Mouse (Mus musculus) liver, adult 2 months (tissue): ENCODE data around the gene Cdh23. TPM values are rescaled to one million over a fixed set of nuclear protein-coding genes. Genes with fewer than 3 reads are reported as not detected.
A peak's percentile ranks its signal among the peaks of the same experiment; 100 is the strongest.

Experiments used
- DNase-seq: peaks from one replicate; pipeline ENCODE4 v3.0.0-alpha.2; 2011; ENCODE audit warnings: low read depth, low spot score; ENCODE audit errors: extremely low read depth
- H3K27ac ChIP-seq: fragments of 200-500 bp; replicated peaks from 2 replicates; pipeline ENCODE4 v1.5.1; 2012; ENCODE audit warnings: low read depth, mild to moderate bottlenecking, control low read depth, inconsistent platforms, low read length; ENCODE audit not compliant: insufficient read depth
- H3K27me3 ChIP-seq: fragments of 200-500 bp; 2 replicates; pipeline ENCODE4 v1.6.1; 2012; ENCODE audit warnings: mild to moderate bottlenecking, moderate library complexity, low read length, inconsistent platforms; ENCODE audit not compliant: control insufficient read depth, insufficient read depth
- H3K36me3 ChIP-seq: fragments of 200-500 bp; 2 replicates; pipeline ENCODE4 v1.6.1; 2012; ENCODE audit warnings: low read length, inconsistent platforms; ENCODE audit not compliant: control insufficient read depth, insufficient read depth
- H3K4me1 ChIP-seq: fragments of 200-500 bp; 2 replicates; pipeline ENCODE4 v1.6.1; 2011; ENCODE audit warnings: low read length; ENCODE audit not compliant: control insufficient read depth, insufficient read depth
- H3K4me3 ChIP-seq: fragments of 200-500 bp; 2 replicates; pipeline ENCODE4 v1.5.1; 2011; ENCODE audit warnings: low read depth, mild to moderate bottlenecking, control low read depth, low read length, moderate library complexity; ENCODE audit not compliant: insufficient read depth
- H3K79me2 ChIP-seq: fragments of 200-500 bp; 2 replicates; pipeline ENCODE4 v1.6.1; 2012; ENCODE audit warnings: inconsistent platforms, mild to moderate bottlenecking, low read length, moderate library complexity; ENCODE audit not compliant: control insufficient read depth, insufficient read depth
- H3K9ac ChIP-seq: fragments of 200-500 bp; 2 replicates; pipeline ENCODE4 v1.6.1; 2012; ENCODE audit warnings: low read depth, mild to moderate bottlenecking, control low read depth, inconsistent platforms, low read length
- CTCF ChIP-seq: fragments of 200-500 bp; IDR thresholded peaks from 2 replicates; pipeline ENCODE4 v1.5.1; 2011; ENCODE audit warnings: low read depth, low read length, control low read depth
- POLR2A ChIP-seq: fragments of 200-500 bp; IDR thresholded peaks from 2 replicates; pipeline ENCODE4 v1.6.1; 2011; ENCODE audit warnings: low read length, control low read depth; ENCODE audit not compliant: insufficient read depth; ENCODE audit errors: extremely low read depth
- WGBS: fragments of 180-500 bp; shearing (Covaris S2); methylation state at CpG from one replicate; pipeline ENCODE4 v1.1.7; 2018; 5-methylcytosine and 5-hydroxymethylcytosine counted together
- polyA plus RNA-seq: library from polyadenylated mRNA; depleted of rRNA; stranded (reverse); fragments of >200 nt; gene quantifications from 2 replicates; pipeline ENCODE4 v1.2.3, GENCODE M21; 2012
- total RNA-seq: library from RNA; depleted of rRNA; stranded (reverse); fragments of >200 nt; gene quantifications from 2 replicates; pipeline ENCODE4 v1.2.3, GENCODE M21; 2014

Cdh23 gene
- total and polyA plus RNA-seq, 2 experiments, result not detected

DNA sequence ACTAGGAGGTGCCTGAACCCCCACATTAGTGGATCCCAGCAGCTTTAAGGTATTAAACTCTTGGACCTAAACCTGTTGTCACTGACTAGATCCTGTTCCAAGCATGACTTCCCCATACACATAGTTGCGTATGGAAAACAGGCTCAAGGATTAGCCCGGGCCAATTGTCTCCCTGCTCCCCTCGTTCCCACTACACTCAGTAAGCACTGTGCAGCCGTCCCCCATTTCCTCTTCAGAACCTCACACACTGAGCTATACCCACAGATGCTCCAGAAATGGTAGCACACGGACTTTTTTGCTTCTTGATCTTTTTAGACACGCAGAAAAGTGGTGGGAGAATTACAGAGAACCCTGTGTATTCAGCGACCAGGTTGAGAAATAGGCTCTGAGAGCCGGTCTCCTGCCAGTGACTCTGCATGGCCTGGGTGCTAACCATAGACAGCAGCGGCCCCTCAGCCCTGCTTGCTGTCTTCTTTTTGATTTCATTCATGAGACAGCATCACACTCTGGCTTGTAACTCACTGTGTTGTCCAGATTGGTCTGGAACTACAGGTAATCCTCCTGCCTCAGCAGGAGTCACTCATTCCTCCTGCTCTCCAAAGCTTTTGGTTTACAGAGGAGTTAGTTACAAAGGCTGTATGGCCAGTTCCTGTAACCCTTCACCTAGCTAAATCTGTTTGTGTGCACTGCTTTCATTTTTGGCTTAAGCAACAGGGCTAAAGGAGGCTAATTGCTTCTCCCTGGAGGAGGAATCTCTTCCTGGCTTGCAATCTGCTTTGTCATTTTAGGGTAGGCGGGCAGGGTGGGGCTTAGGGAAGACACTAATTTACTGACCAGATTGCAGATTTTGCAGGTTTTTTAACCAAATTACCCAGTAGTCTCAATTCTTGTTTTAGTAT is 413.9 kb downstream of the Cdh23 start:
- H3K36me3 ChIP-seq, result no peaks in the 10 kb centered on the region
- peak overlapping the region; percentile 89 for H3K27ac ChIP-seq
- 11% methylated on average over 10 of the region's 10 CpGs for WGBS
- DNase-seq, result peak; percentile 92
- H3K4me3 ChIP-seq, result no peak overlapping the region
- peak overlapping the region; percentile 50 for H3K9ac ChIP-seq
- H3K4me1 ChIP-seq, result peaks cover 63% of the 10 kb centered on the region
- no peaks in the 10 kb centered on the region for H3K27me3 ChIP-seq
- H3K79me2 ChIP-seq, result peaks cover 65% of the 10 kb centered on the region
- no peak for TF ChIP-seq POLR2A
- no peak for TF ChIP-seq CTCF

DNA sequence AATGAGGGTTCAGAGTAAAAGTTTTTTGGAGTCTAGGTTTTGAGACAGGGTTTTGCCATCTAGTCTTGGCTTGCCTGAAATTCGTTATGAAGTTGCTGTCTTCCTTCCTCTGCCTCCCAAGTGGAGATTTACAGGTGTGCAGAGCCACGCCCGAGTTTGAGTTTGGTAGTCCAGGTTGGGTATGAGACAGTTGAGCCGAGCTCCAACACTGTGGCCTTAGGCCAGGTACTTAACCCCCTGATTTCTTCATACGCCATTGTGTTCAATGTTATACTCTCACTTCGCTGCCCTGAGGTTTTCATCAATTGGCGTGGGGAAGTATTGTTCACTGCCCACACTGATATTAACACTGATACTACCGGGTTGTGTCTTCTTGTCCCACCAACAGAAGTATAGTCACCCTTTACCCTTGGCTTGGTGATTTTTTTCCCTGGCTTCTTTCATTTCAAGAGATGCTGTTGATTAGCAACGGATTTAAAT is 414.7 kb downstream of the Cdh23 start:
- Histone ChIP-seq H3K4me1 (peaks cover 58% of the 10 kb centered on the region), H3K36me3 (no peaks in the 10 kb centered on the region), H3K79me2 (peaks cover 59% of the 10 kb centered on the region), H3K9ac (0 out of 2 replicates have a peak overlapping the region, but pooled peaks have one; percentile 22), H3K4me3 (no peak overlapping the region), H3K27ac (peak overlapping the region; percentile 89), H3K27me3 (no peaks in the 10 kb centered on the region)
- 51% methylated on average over 9 of the region's 9 CpGs for WGBS
- TF ChIP-seq POLR2A (no peak), CTCF (no peak)
- DNase-seq, result no peak

DNA sequence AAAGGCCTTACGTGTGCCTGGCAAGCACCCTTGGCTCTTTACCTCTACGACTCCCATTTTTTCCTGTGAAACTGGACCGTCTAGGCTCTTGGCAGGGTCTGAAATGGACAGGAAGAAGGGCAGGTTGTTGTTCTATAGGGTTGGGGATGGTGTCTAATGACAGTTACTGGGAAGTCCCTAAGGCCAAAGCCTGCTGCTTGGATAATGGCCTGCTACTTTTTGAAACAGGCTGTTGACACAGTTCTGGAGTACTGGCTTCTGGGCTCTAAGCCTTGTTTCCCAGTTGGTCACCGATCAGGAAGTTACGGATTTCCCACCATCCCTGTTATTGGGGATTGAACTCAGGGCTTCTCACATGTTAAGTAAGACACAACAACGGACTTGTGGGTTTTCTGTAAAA is 415.9 kb downstream of the Cdh23 start:
- Histone ChIP-seq H3K27ac (peak overlapping the region; percentile 43), H3K9ac (peak overlapping the region; percentile 3; the same call in 1 of the 2 replicates), H3K4me1 (peaks cover 56% of the 10 kb centered on the region), H3K4me3 (no peak overlapping the region), H3K36me3 (no peaks in the 10 kb centered on the region), H3K79me2 (peaks cover 47% of the 10 kb centered on the region), H3K27me3 (no peaks in the 10 kb centered on the region)
- WGBS, result 17% methylated on average over 6 of the region's 6 CpGs
- DNase-seq, result peak; percentile 56
- TF ChIP-seq CTCF (no peak), POLR2A (no peak)

DNA sequence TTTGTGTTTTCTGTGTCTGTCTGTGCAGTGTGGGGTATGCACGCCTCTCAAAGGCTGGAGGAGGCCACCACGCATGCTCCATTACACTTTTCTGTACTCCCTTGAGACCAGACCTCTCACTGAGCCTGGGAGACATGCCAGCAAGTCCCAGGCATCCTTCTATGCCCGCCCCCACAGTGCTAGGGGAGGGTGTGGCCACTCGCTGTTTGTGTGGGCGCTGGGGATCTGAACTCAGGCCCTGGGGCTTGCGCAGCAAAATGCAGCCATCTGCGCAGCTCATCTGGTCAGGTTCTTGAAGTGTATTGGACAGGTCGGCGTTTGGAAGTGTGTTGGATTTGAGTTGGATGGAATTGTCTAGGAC is 416.4 kb downstream of the Cdh23 start:
- TF ChIP-seq CTCF (no peak), POLR2A (no peak)
- DNase-seq, result no peak
- Histone ChIP-seq H3K4me1 (peaks cover 52% of the 10 kb centered on the region), H3K79me2 (peaks cover 43% of the 10 kb centered on the region), H3K27me3 (no peaks in the 10 kb centered on the region), H3K36me3 (no peaks in the 10 kb centered on the region), H3K9ac (peak overlapping the region; percentile 3; the same call in 1 of the 2 replicates), H3K4me3 (no peak overlapping the region), H3K27ac (peak overlapping the region; percentile 43)
- 65% methylated on average over 9 of the region's 9 CpGs for WGBS

DNA sequence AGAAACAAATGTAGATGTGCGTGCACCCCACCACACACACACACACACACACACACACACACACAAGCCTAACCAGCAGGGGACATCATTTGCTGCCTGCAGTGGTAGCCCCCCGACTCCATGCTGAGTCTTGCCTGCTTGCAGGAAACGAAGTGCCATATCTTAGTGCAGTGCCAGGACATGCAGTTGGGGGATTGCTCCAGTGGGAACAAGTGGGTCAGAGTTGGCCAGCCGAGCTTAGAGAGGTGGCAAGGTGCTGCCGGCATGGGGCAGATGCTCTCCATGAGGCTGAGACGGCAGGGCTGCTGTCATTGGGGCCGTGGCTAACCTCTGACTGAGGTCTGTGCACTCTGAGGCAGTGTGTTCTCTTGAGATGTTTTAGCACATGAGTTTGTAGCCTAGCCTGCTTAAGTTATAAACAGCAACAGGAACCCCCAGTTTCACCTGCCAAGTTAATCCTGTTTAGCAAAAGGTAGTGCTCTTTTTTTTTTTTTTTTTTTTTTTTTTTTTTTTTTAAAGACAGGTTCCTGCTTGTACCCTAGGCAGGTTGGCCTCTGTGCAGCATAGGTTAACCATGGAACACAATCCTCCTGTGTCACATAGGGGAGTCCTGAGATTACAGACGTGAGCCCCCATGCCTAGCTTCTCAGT is 416.9 kb downstream of the Cdh23 start:
- peak overlapping the region; percentile 37 for H3K4me3 ChIP-seq
- no peaks in the 10 kb centered on the region for H3K27me3 ChIP-seq
- peaks cover 47% of the 10 kb centered on the region for H3K4me1 ChIP-seq
- no peaks in the 10 kb centered on the region for H3K36me3 ChIP-seq
- 40% methylated on average over 8 of the region's 8 CpGs for WGBS
- H3K79me2 ChIP-seq, result peaks cover 38% of the 10 kb centered on the region
- DNase-seq, result no peak
- H3K27ac ChIP-seq, result peak overlapping the region; percentile 11
- H3K9ac ChIP-seq, result peak overlapping the region; percentile 35
- TF ChIP-seq CTCF (no peak), POLR2A (no peak)
